Mouse (Mus musculus) forebrain, embryonic 13.5 days (tissue): ENCODE results near the gene Qars. TPM values are rescaled to one million over a fixed set of nuclear protein-coding genes. Genes with fewer than 3 reads are reported as not detected.

Experiments used
- ATAC-seq: fragments of 200-750 bp; cut with Nextera tagmentation; 2 replicates; pipeline ENCODE4 v1.8.0; 2017
- H3K27ac ChIP-seq: fragments of 300-500 bp; sonication (generic); 2 replicates; pipeline ENCODE4 v1.5.1; 2015; ENCODE audit warnings: inconsistent platforms, mild to moderate bottlenecking, moderate library complexity
- H3K27me3 ChIP-seq: fragments of 300-500 bp; sonication (generic); 2 replicates; pipeline ENCODE4 v1.6.1; 2015; ENCODE audit warnings: mild to moderate bottlenecking, inconsistent platforms
- H3K36me3 ChIP-seq: fragments of 300-500 bp; sonication (generic); 2 replicates; pipeline ENCODE4 v1.6.1; 2015; ENCODE audit warnings: mild to moderate bottlenecking, inconsistent platforms; ENCODE audit not compliant: poor library complexity, severe bottlenecking
- H3K4me1 ChIP-seq: fragments of 300-500 bp; sonication (generic); 2 replicates; pipeline ENCODE4 v1.6.1; 2015; ENCODE audit warnings: inconsistent platforms
- H3K4me2 ChIP-seq: fragments of 300-500 bp; sonication (generic); 2 replicates; pipeline ENCODE4 v1.6.1; 2015; ENCODE audit warnings: inconsistent platforms, mild to moderate bottlenecking, moderate library complexity
- H3K4me3 ChIP-seq: fragments of 300-500 bp; sonication (generic); 2 replicates; pipeline ENCODE4 v1.5.1; 2015; ENCODE audit warnings: mild to moderate bottlenecking, inconsistent platforms
- H3K9ac ChIP-seq: fragments of 300-500 bp; sonication (generic); 2 replicates; pipeline ENCODE4 v1.6.1; 2015; ENCODE audit warnings: mild to moderate bottlenecking, inconsistent platforms
- H3K9me3 ChIP-seq: fragments of 300-500 bp; sonication (generic); replicated peaks from 2 replicates; pipeline ENCODE4 v1.6.1; 2016; ENCODE audit warnings: inconsistent platforms
- WGBS: fragments of 180-500 bp; shearing (Covaris S2); methylation state at CpG from one replicate; pipeline ENCODE4 v1.1.7; 2015; 5-methylcytosine and 5-hydroxymethylcytosine counted together
- polyA plus RNA-seq: library from polyadenylated mRNA; unstranded; fragments of >200 nt; fragmentation: Nextera tagmentation; extraction: Ambion mirVana; gene quantifications from 2 replicates; pipeline ENCODE4 v1.2.1, GENCODE M21; 2015

Qars gene
- polyA plus RNA-seq, 1 experiment from 2014 or later, result 80.4 TPM

DNA sequence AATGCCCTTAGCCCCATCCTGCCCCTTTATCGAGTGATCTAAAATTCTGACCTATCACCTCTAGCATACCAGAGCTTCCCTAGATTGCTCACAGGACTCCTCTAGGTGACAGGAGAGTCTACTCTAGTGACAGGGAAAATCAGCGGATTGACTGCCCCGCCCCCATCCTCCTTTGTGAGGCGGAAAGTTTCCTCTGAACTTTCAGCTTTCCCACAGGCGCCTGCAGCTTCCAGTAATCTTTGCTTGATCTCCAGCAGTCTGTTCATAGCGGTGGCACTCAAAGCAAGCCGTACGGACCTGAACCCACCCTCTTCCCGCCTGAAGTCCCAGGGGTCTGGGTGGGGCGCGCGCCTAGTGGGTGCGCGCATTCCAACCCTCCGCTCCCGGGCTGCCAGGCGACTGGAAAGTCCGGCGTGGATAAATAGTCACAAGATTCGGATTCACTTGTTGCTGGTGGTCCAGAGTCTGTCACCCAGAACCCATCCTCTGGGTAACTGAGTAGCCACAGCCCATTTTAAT, 28.8 kb upstream of the Qars start:
- under 1% methylated on average over 20 of the region's 20 CpGs for WGBS
- peak; percentile 71; the same call in 1 of the 2 replicates for ATAC-seq
- H3K4me1 ChIP-seq, result peaks cover 25% of the 10 kb centered on the region
- peak overlapping the region; percentile 58 for H3K9ac ChIP-seq
- no peaks in the 10 kb centered on the region for H3K9me3 ChIP-seq
- peak overlapping the region; percentile 44 for H3K4me3 ChIP-seq
- H3K4me2 ChIP-seq, result peak overlapping the region; percentile 64
- peaks cover 10% of the 10 kb centered on the region; the same call in 1 of the 2 replicates for H3K36me3 ChIP-seq
- peak overlapping the region; percentile 57; the same call in 1 of the 2 replicates for H3K27ac ChIP-seq
- H3K27me3 ChIP-seq, result no peaks in the 10 kb centered on the region

DNA sequence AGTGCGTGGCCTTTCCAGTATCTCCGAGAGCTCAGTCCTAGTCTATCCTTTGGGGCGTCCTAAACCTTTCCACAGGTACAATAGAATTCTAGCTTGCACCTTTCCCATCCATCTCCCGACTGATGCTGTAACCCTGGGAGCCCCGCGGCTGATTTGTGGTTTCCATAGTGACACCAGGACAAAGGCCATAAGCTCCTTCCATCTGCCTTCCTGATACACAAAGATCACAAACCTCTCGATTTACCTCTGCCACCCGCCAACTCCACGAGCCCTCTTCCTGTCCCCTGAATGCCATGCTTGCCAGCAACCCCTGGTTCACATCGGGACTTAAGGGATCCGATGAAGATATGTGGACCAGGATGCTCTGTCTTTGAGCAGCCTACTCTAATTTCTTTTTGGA, 28.3 kb upstream of the Qars start:
- H3K4me1 ChIP-seq, result peaks cover 25% of the 10 kb centered on the region
- H3K4me2 ChIP-seq, result peak overlapping the region; percentile 64
- peaks cover 16% of the 10 kb centered on the region; the same call in 1 of the 2 replicates for H3K36me3 ChIP-seq
- H3K27me3 ChIP-seq, result no peaks in the 10 kb centered on the region
- peak overlapping the region; percentile 57 for H3K27ac ChIP-seq
- WGBS, result 21% methylated on average over 11 of the region's 11 CpGs
- no peaks in the 10 kb centered on the region for H3K9me3 ChIP-seq
- peak overlapping the region; percentile 58; the same call in 1 of the 2 replicates for H3K9ac ChIP-seq
- peak overlapping the region; percentile 44 for H3K4me3 ChIP-seq
- ATAC-seq, result no peak; the same call in 1 of the 2 replicates

DNA sequence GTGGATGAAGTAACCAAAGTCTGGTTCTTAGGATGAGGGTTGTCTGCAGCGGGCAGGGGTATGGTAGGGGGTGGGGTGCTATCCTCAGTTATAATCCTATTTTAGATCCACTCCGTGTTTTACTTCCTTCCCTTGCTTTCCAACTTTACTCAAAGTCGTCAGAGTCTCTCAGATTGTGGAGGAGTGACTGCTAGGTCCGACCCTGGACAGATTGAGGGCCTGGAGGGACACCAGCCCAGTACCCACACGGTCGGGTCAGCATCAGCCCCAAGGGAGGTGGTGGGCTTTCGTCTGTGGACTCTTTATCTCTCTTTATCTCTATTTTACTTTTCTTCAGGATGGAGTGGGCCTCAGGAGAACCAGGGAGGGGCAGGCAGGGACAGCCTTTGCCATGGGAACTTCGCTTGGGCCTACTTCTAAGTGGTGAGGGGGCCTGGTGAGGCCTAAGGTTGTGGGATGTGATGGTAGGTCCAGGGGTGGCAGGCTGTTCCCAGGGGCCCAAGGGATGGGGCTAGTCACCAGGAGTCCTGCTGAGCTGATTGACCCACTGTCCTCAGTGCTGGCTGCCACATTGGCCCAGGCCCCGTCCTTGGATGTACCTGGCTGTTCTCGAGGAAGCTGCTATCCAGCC, 27.7 kb upstream of the Qars start, which contains the start of gene Lamb2:
Gene Lamb2 (plus strand): TSS at position 16 of the 631 bp plus-strand sequence.
- peaks cover 19% of the 10 kb centered on the region; the same call in 1 of the 2 replicates for H3K36me3 ChIP-seq
- H3K4me2 ChIP-seq, result peak within 1 kb of the TSS; percentile 64
- peaks cover 25% of the 10 kb centered on the region for H3K4me1 ChIP-seq
- H3K27ac ChIP-seq, result peak within 1 kb of the TSS; percentile 57
- no peaks in the 10 kb centered on the region for H3K9me3 ChIP-seq
- H3K27me3 ChIP-seq, result no peaks in the 10 kb centered on the region
- peak within 1 kb of the TSS; percentile 44 for H3K4me3 ChIP-seq
- 6% methylated on average over 10 of the region's 10 CpGs for WGBS
- H3K9ac ChIP-seq, result peak within 1 kb of the TSS; percentile 69
- peak; percentile 52 for ATAC-seq

DNA sequence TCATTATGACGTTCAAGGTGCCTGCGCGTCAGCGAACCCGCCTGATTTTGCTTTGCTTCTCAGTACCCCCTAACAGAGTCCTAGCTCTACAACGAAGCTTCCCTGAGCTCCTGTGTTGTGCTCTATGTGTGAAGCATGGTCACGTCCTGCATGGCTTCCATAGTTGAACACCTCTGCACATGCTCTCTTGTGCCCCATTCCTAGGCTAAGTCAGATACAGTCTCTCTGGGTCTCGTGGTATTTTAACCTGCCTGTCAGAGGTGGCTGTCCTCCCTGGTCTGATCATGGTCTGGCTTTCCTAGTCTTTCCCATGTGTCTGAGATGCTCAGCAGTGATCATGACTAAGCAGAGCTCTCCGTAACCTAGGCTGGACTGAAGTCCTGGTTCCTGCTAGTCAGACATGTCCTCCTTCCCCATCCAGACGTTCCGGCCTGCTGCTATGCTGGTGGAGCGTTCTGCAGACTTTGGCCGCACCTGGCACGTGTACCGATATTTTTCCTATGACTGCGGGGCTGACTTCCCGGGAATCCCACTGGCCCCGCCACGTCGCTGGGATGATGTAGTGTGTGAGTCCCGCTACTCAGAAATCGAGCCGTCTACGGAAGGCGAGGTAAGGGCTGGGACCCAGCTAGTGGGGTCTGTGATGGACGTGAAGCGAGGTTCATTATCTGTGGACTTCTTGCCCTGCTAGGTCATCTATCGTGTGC, 26.5 kb upstream of the Qars start:
- H3K36me3 ChIP-seq, result peaks cover 29% of the 10 kb centered on the region; the same call in 1 of the 2 replicates
- WGBS, result 95% methylated on average over 28 of the region's 28 CpGs
- peak overlapping the region; percentile 19; the same call in 1 of the 2 replicates for H3K9ac ChIP-seq
- no peaks in the 10 kb centered on the region for H3K27me3 ChIP-seq
- H3K4me2 ChIP-seq, result no peak overlapping the region
- no peaks in the 10 kb centered on the region for H3K9me3 ChIP-seq
- no peak overlapping the region for H3K4me3 ChIP-seq
- H3K27ac ChIP-seq, result no peak overlapping the region
- peaks cover 25% of the 10 kb centered on the region for H3K4me1 ChIP-seq
- ATAC-seq, result no peak

DNA sequence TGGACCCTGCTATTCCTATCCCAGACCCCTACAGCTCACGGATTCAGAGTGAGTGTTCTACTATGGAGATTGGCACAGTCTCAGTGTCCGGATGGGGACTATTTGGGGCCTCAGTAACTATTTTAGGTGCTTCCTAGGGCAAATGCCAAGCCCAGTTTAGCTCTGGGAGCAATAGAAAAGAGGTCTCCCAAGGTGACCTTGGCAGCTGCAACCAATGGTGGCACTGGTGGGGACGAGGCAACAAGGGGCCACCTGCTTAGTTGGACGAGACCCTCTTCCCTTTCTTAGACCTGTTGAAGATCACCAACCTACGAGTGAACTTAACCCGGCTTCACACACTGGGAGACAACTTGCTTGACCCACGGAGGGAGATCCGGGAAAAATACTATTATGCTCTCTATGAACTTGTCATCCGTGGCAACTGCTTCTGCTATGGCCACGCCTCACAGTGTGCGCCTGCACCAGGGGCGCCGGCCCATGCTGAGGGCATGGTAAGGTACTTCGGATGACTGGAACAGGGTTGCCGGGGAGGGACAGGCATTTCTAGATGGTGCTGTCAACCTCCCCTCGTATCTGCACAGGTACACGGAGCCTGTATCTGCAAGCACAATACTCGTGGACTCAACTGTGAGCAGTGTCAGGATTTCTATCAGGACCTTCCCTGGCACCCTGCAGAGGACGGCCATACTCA, 25.8 kb upstream of the Qars start:
- Histone ChIP-seq H3K4me3 (no peak overlapping the region), H3K9ac (peak overlapping the region; percentile 19; the same call in 1 of the 2 replicates), H3K27me3 (no peaks in the 10 kb centered on the region), H3K9me3 (no peaks in the 10 kb centered on the region), H3K36me3 (peaks cover 36% of the 10 kb centered on the region; the same call in 1 of the 2 replicates), H3K27ac (no peak overlapping the region), H3K4me2 (no peak overlapping the region), H3K4me1 (peaks cover 25% of the 10 kb centered on the region)
- ATAC-seq, result no peak
- 92% methylated on average over 19 of the region's 19 CpGs for WGBS

DNA sequence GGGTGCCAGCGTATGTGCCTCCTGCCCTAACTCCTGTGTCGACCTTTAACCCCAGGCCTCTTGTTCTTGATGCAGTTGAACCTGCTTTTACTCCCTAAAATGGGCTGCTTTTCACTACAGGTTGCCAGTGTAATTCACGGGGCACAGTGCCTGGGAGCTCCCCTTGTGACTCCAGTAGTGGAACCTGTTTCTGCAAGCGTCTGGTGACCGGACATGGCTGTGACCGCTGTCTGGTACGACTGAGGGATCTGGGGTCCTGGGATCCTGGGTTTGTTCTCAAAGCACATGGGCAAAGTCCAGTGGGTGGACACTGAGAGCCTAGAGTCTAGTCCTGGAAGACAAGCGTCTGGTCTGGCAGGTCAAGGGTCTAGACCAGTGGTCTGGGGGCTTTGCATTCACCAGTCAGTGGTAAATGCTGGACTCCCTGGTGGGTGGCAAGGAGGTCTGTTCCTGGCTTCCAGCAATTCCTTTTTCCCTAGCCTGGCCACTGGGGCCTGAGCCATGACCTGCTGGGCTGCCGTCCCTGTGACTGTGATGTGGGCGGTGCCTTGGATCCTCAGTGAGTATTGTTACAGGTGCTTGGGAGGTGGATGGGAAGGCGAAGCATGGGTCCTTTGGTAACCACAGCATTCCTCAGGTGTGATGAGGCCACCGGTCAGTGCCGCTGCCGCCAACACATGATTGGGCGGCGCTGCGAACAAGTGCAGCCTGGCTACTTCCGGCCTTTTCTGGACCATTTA, 24.3 kb upstream of the Qars start:
- Histone ChIP-seq H3K36me3 (peaks cover 51% of the 10 kb centered on the region), H3K4me1 (peaks cover 25% of the 10 kb centered on the region), H3K27ac (no peak overlapping the region), H3K9ac (no peak overlapping the region), H3K9me3 (no peaks in the 10 kb centered on the region), H3K27me3 (no peaks in the 10 kb centered on the region), H3K4me2 (no peak overlapping the region), H3K4me3 (no peak overlapping the region)
- ATAC-seq, result no peak
- WGBS, result 96% methylated on average over 18 of the region's 18 CpGs

DNA sequence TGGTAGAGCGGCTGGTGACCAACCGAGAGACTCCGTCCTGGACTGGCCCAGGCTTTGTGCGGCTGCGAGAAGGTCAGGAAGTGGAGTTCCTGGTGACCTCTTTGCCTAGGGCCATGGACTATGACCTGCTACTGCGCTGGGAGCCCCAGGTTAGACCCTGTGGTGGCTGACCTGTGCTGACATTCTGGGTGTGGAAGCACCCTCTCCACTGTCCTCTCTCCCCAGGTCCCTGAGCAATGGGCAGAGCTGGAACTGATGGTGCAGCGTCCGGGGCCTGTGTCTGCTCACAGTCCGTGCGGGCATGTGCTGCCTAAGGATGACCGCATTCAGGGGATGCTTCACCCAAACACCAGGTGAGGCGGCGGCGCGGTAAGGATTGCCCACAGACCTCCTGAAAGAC, 23.5 kb upstream of the Qars start:
- no peak for ATAC-seq
- Histone ChIP-seq H3K9me3 (no peaks in the 10 kb centered on the region), H3K4me2 (no peak overlapping the region), H3K27ac (no peak overlapping the region; the same call in 1 of the 2 replicates), H3K9ac (no peak overlapping the region), H3K36me3 (peaks cover 58% of the 10 kb centered on the region), H3K27me3 (no peaks in the 10 kb centered on the region), H3K4me1 (peaks cover 19% of the 10 kb centered on the region), H3K4me3 (no peak overlapping the region)
- WGBS, result 93% methylated on average over 15 of the region's 15 CpGs

DNA sequence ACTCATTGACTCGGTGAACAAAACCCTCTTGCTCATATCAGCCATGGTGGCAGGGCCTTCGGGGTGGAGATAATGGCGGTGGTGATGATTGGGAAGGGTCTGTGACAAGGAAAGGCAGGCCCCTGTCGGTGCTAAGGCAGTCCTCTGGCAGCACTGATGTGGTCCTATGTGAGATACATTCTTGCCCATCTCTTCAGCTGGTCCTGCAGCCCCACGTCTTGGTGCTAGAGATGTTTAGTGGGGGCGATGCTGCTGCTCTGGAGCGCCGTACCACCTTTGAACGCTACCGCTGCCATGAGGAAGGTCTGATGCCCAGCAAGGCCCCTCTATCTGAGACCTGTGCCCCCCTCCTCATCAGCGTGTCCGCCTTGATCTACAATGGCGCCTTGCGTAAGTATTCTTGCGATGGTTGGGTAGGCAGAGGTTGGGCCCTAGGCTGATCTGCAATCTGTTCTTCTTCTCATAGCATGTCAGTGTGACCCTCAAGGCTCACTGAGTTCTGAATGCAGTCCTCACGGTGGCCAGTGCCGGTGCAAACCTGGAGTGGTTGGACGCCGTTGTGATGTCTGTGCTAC, 22.1 kb upstream of the Qars start:
- Histone ChIP-seq H3K4me2 (no peak overlapping the region), H3K4me3 (no peak overlapping the region), H3K9ac (no peak overlapping the region), H3K4me1 (peaks cover 14% of the 10 kb centered on the region), H3K27ac (no peak overlapping the region), H3K9me3 (no peaks in the 10 kb centered on the region), H3K27me3 (no peaks in the 10 kb centered on the region), H3K36me3 (peaks cover 60% of the 10 kb centered on the region)
- ATAC-seq, result no peak
- WGBS, result 93% methylated on average over 19 of the region's 19 CpGs

DNA sequence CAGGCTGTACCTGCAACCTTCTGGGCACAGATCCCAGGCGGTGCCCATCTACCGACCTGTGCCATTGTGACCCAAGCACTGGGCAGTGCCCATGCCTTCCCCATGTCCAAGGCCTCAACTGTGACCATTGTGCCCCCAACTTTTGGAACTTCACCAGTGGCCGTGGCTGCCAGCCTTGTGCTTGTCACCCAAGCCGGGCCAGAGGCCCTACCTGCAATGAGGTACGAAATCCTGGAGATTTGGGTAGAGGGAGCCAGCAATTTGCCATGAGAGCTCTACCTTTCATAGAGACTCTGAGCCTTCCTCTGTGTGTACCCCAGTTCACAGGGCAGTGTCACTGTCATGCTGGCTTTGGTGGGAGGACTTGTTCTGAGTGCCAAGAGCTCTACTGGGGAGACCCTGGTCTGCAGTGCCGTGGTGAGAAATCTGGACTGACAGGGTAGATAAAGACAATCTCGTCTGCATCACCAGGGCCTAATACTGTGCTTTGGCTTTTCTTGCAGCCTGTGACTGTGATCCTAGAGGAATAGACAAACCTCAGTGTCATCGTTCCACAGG, 20.5 kb upstream of the Qars start:
- Histone ChIP-seq H3K9ac (no peak overlapping the region), H3K36me3 (peaks cover 63% of the 10 kb centered on the region), H3K4me1 (peaks cover 17% of the 10 kb centered on the region), H3K4me2 (no peak overlapping the region), H3K27me3 (no peaks in the 10 kb centered on the region), H3K4me3 (no peak overlapping the region), H3K9me3 (no peaks in the 10 kb centered on the region), H3K27ac (no peak overlapping the region)
- 95% methylated on average over 8 of the region's 8 CpGs for WGBS
- ATAC-seq, result no peak

DNA sequence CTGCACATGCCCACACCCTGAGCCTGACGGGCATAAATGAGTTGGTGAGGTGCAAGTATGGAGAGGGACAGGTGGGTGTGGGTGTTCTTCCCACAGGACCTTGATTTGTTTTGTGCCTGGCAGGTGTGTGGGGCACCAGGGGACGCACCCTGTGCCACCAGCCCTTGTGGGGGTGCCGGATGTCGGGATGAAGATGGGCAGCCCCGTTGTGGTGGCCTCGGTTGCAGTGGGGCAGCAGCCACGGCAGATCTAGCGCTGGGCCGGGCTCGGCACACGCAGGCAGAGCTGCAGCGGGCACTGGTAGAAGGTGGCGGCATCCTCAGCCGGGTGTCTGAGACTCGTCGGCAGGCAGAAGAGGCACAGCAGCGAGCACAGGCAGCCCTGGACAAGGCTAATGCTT, 19.1 kb upstream of the Qars start:
- WGBS, result 92% methylated on average over 17 of the region's 17 CpGs
- Histone ChIP-seq H3K9ac (no peak overlapping the region), H3K36me3 (peaks cover 69% of the 10 kb centered on the region), H3K4me3 (no peak overlapping the region), H3K4me2 (no peak overlapping the region), H3K4me1 (peaks cover 25% of the 10 kb centered on the region), H3K27ac (no peak overlapping the region), H3K9me3 (no peaks in the 10 kb centered on the region), H3K27me3 (no peaks in the 10 kb centered on the region)
- ATAC-seq, result no peak

DNA sequence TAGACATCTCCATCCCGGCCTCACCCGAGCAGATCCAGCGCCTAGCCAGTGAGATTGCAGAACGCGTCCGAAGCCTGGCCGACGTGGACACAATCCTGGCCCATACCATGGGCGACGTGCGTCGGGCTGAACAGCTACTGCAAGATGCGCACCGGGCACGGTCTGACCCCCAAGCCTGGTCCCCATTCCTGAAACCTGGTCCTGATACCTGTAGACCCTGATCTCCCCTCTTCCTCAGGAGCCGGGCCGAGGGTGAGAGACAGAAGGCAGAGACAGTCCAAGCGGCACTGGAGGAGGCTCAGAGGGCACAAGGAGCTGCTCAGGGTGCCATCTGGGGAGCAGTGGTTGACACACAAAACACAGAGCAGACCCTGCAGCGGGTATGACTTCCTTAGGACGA, 18.3 kb upstream of the Qars start:
- H3K9me3 ChIP-seq, result no peaks in the 10 kb centered on the region
- H3K4me1 ChIP-seq, result peaks cover 25% of the 10 kb centered on the region
- H3K27ac ChIP-seq, result peak overlapping the region; percentile 97; the same call in 1 of the 2 replicates
- no peak overlapping the region for H3K9ac ChIP-seq
- H3K36me3 ChIP-seq, result peaks cover 69% of the 10 kb centered on the region
- no peaks in the 10 kb centered on the region for H3K27me3 ChIP-seq
- H3K4me3 ChIP-seq, result no peak overlapping the region
- 96% methylated on average over 20 of the region's 20 CpGs for WGBS
- ATAC-seq, result no peak
- H3K4me2 ChIP-seq, result no peak overlapping the region
